Mouse (Mus musculus) embryo, embryonic 11 days (tissue): ENCODE measurements at regions not wholly inside any gene's neighbourhood (a gene's known extent, or its start where the extent isn't known, plus 50 kb on each side); places are given as distances from the start of the nearest gene placed in this dataset.

Experiments
- DNase-seq: peaks from one replicate; pipeline ENCODE4 v3.0.0-alpha.2; 2015

GRCm38 (mm10) chr15:62734900-62735299 is 1110.1 kb downstream of the Gsdmc2 start:
- no peak for DNase-seq

DNA sequence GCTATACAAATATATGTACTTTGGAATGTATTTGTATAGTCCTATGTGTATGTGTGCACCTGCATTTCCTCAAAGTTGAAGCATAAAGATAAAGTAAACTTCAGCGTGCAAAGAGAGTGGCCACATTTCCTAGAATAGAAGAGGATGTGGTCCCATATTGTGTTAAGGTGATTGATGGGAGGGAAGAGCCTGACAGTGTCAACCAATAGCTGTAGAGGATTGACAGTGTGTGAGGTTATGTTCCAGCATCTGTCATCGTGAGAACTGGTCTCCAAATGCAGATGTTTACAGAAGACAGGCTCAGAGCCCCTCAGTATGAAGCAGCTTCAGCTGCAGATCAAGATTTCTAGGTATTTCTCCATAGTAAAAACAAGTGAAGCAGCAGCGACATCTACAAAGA is 1114.5 kb downstream of the Gsdmc2 start:
- no peak for DNase-seq

- no peak for DNase-seq
Measured at GRCm38 (mm10) chr15:62714265-62714664, 1130.7 kb downstream of the Gsdmc2 start.

DNA sequence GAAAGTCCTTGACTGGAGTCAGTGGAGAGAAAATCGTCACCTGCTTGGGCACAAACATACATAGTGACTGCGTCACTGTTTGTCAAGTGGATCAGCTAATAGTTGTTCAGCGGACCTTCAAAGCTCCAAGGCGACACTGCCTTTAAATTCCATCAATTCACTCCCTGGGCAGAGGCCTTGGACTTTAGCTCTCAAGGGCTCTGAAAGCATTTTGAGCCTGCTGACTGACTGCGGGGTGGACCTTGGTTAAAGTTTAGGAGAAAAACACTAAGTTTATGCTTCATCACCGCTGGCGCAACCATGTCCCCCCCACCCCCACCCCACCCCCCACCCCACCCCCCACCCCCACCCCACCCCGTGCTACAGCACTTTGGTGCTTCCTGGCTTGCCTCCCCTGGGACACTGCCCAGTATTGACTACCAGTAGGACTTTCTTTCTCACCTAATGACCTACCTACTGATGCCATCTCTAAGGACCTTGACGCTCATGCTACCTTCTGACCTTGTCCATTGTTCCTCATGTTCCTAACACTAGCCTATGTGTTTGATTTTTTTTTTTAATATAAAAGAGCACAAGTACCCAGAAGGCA is 1132.3 kb downstream of the Gsdmc2 start:
- no peak for DNase-seq

- no peak for DNase-seq
Measured at GRCm38 (mm10) chr15:62712060-62712542, 1132.9 kb downstream of the Gsdmc2 start.

DNA sequence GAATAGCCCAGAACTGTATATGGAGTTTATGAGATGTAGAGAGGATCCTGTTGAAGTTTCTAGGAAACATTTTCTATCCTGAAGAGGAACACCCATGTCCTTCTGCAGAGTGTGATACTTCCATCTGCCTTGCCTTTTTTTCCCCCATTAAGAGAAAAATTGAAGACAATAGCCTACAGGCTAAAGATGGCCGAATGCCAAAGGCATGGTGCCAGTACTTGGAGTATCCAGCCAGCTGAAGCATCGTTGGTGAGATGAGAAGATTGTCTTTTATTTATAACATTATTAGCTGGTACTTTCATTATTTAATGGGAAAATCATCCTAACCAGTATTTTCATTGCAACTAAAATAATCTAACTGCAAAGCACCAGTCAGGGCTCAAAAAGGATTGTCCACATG is 1135.4 kb downstream of the Gsdmc2 start:
- no peak for DNase-seq

DNA sequence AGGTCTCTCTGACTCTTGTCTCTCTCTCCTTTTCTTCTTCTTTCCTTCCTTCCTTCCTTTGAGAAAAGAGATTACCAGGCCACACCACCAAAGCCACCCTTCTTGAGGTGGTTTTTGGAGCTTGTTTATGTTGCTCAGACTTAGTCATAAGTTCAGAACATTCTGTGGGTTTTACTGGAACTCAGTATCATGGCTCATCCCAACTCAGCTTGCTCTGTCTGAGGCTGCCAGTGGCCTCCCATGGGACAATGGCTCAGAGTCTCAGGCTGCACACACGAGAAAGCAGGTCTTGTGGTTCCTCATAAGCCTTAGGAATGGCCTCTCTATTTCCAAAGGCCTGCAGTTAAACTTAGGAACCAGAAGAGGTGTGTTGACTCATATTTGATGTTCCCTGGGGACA is 1146.4 kb downstream of the Gsdmc2 start:
- no peak for DNase-seq

DNA sequence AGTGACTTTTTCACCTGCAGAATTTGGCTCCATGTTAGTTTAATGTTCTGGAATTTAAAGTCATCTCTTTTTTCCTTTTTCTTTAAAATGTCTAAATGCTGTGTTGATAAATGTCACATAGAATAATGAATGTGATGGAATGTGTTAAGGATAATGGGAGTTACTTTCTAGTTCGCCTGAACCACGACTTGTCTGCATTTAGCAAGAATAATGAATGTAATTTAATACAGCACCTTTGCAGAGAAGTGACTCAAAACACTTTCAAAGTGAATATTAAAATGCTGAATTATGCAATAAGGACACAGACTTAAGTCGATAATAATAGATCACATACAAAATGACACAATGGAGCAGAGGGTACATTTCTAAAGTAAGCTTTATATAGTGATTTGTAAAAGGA is 1150.2 kb downstream of the Gsdmc2 start:
- no peak for DNase-seq

DNA sequence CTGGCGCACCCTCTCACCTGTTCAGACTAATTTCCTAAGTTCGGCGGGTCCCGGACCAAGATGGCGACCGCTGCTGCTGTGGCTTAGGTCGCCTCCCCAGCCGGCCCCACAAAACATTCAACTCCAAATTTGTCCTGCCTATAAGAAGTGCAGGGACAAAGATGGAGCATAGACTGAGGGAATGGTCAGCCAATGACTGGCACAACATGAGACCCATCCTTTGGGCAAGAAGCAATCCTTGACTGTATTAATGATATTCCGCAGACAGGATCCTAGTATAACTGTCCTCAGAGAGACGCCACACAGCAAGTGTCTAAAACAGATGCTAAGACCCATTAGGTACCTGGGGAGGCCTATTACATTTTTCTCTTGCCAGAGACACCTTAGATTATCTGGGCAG is 1151.3 kb downstream of the Gsdmc2 start:
- DNase-seq, result no peak

DNA sequence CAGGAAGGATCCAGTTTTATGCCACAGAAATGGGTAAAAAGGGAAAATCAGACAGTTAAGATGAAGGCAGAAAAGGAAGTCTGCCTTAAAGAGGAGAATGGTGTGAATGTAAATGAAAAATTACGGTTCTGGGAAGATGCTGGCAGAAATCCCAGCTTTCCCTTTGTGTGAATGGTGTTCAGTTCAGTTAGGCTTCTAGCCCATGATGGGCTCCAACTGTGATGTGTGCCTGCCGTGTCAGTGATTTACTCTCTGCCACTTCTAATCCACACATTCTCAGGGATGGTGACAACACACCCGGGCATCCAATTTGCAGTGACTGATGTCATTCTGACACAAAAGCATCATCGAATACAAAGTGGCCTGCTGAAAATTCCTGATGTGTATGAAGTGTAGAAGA is 1171.6 kb downstream of the Gsdmc2 start:
- DNase-seq, result no peak

DNA sequence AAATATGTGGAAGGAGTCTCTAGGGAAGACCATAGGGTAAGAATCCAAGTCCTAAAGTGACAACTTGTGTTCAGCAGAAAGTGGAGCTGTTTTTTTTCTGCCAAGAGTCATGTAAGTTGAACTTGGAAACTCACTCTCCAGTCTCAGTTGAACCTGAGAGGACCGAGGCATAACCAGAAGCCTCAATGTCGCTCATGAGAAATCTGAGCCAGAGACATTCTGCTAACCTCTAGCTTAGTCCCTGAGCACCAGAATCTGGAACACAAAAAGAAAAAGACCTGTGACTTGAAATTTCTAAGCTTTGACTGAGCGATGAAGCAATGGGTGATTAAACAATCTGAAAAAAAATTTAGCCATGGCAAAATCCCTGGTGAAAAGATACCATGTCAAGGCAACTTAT is 1175.0 kb downstream of the Gsdmc2 start:
- no peak for DNase-seq

- no peak for DNase-seq
Measured at GRCm38 (mm10) chr15:62659096-62659495, 1185.9 kb downstream of the Gsdmc2 start.

- DNase-seq, result no peak
Measured at GRCm38 (mm10) chr15:62658695-62659094, 1186.3 kb downstream of the Gsdmc2 start.

DNA sequence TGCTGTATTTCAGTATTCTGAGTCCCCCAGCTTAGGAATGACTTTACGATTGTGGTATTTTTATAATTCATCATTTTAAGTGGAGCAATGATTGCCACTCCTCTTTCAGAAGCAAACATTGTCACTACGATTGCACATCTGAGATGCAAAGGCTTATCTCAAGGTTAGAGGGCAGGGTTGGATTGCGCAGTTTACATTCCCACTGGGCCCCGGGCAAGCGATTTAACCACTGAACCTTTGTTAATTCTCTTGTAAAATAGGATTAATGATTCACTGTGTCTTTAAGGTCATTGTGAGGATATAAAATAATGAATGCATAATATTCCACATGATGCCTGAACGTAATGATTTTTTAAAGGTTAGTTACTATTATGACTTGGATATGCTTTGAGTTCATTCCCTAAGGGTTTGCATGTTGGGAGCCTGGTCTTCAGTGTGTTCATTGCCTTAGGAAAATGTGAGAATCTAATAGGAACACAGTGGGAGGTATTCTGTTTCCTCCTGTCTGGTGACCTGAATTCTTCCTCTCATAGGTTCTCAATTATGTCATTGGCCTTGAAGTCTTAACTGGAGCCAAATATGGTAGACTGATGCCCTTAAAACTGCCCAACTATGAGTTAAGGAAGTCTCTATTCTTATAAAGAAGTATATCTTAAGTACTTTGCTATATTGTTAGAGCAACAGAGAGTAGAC is 1198.4 kb downstream of the Gsdmc2 start:
- no peak for DNase-seq

GRCm38 (mm10) chr15:62644744-62645143 is 1200.2 kb downstream of the Gsdmc2 start:
- DNase-seq, result no peak

GRCm38 (mm10) chr15:62644296-62644695 is 1200.7 kb downstream of the Gsdmc2 start:
- no peak for DNase-seq

DNA sequence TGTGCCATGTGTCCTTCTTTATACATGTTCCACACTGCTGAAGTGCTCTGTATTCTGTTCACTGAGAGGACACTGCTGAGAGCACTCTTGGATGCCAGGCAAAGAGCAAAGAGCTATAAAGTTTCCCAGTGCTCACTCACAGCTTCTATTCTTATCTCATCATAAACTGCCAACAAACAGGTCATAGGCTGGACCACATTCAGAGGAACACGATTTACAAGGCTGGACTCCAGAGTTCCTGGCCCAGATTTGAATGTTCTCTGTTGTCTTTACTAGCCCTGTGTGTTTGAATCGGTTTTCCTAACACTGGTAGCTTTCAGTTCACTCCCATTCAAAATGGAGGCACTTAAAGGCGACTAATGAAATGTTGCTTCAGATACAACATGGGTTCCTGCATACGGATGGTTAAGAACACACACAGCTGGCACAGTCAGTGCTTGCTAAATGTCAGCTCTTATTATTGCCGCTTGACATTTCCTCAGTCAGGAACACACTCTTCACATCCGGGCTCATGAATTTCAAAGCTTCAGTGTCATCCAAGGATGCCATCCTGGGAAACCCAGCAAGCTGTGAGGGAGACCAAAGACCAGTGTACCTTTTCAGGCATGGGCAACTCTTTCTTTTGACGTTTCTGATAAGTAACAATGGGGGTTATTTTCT is 1203.8 kb downstream of the Gsdmc2 start:
- DNase-seq, result no peak

- no peak for DNase-seq
Measured at GRCm38 (mm10) chr15:62625406-62625805, 1219.6 kb downstream of the Gsdmc2 start.

DNA sequence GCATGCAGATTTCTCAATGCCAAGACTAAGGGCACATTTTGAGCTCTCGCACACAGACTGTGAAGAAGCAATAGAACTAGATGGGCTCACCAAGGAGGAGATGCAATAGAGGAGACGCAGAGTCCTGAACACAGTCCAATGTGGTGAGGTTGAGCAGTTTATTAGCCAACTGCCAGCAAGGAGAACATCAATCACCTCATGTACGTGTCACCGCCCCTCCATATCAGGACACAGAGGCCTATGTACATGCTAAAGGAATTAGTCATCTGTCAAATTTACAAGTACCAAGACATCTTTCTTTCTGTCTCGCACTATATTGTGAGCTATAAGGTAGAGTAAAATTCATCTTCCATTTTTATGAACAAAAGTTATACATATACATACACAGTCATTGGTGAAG is 1228.9 kb downstream of the Gsdmc2 start:
- no peak for DNase-seq

- no peak for DNase-seq
Measured at GRCm38 (mm10) chr15:62596735-62597134, 1248.2 kb downstream of the Gsdmc2 start.

- no peak for DNase-seq
Measured at GRCm38 (mm10) chr15:62588580-62588979, 1256.4 kb downstream of the Gsdmc2 start.

DNA sequence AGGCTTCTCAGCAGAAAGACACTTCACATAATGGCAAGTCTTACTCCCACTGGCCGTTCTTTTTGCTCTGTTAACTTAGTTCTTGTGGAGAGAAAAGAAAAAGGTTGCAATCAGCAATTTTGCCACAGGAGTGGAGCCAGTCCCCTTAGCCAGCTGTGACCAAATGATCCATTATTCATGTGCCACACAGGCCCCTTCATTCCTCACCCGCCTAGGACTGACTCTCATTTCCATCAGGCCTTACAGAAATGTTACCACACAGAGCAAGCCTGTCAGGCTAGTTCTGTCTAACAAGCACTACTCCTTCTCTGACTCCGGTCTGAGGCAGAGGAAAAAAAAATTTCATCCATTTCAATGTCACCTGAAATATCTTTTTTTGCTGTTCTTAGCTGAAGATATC is 1266.2 kb downstream of the Gsdmc2 start:
- DNase-seq, result peak; percentile 25

GRCm38 (mm10) chr15:62575791-62576190 is 1269.2 kb downstream of the Gsdmc2 start:
- no peak for DNase-seq

GRCm38 (mm10) chr15:62571803-62572202 is 1273.2 kb downstream of the Gsdmc2 start:
- no peak for DNase-seq
